Mouse (Mus musculus): Measurements from ENCODE around the gene Vmn1r114. TPM values are rescaled to one million over a fixed set of nuclear protein-coding genes. Genes with fewer than 3 reads are reported as not detected.
"Not testable (repeated sequence)": the region's sequence is repeated elsewhere in the genome, so short reads cannot be mapped to it uniquely, and the experiment has no call there.

Gene Vmn1r114
- total RNA-seq (2014; rRNA removed) = not detected in 2 replicates
- not detected in 2 replicates for polyA plus RNA-seq (2012; rRNA removed)

DNA sequence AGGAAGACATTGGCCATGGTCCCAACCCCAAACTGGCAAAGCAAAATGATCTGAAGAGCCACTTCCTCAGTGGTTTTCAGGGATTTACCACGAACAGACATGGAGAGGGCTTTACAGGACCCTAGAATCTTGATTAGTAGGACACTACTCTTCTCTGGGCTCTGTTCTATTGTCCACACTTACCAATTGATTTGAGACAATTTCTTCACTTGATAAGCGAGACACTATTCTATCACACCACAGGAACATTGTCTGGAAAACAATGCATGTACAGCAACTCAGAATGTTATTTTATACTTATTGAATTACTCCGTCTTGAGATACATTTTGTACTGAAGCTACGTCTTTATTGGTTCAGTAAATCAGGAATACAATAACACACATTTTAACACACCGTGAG, at the start of gene Vmn1r114:
TSS of gene Vmn1r114 (minus strand) at position 101 of the 400 bp plus-strand sequence.
- H3K9ac ChIP-seq (ENCODE audit: low read depth, low read length); H3K27ac ChIP-seq (replicated peaks; ENCODE audit: insufficient read depth, low read depth, low read length); H3K79me2 ChIP-seq (ENCODE audit: control insufficient read depth, insufficient read depth, low read length); H3K36me3 ChIP-seq (ENCODE audit: control insufficient read depth, insufficient read depth, low read length); DNase-seq (ENCODE audit: extremely low read depth, low read depth, low spot score); H3K4me1 ChIP-seq (ENCODE audit: control insufficient read depth, insufficient read depth, low read length); H3K27me3 ChIP-seq (ENCODE audit: control insufficient read depth, insufficient read depth, low read length); H3K4me3 ChIP-seq (ENCODE audit: insufficient read depth, low read depth, low read length): not testable (repeated sequence)
- WGBS = no CpG with 5 or more reads among the region's 5 CpGs

DNA sequence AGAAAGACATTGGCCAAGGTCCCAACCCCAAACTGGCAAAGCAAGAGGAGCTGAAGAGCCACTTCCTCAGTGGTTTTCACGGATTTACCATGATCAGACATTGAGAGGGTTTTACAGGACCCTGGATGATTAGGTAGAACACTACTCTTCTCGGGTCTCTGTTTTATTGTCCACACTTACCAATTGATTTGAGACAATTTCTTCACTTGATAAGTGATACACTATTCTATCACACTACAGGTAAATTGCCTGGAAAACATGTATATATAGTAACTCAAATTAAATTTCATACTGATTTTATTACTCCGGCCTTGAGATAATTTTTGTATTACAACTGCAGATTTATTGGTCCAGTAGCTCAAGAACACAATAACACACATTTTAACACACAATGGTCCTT, 32.9 kb upstream of the Vmn1r114 start, which contains the start of gene Vmn1r115:
TSS of gene Vmn1r115 (minus strand) at position 101 of the 400 bp plus-strand sequence.
- H3K79me2 ChIP-seq (ENCODE audit: control insufficient read depth, insufficient read depth, low read length); DNase-seq (ENCODE audit: extremely low read depth, low read depth, low spot score); H3K27me3 ChIP-seq (ENCODE audit: control insufficient read depth, insufficient read depth, low read length); H3K9ac ChIP-seq (ENCODE audit: low read depth, low read length); H3K27ac ChIP-seq (replicated peaks; ENCODE audit: insufficient read depth, low read depth, low read length); H3K4me1 ChIP-seq (ENCODE audit: control insufficient read depth, insufficient read depth, low read length); H3K36me3 ChIP-seq (ENCODE audit: control insufficient read depth, insufficient read depth, low read length); H3K4me3 ChIP-seq (ENCODE audit: insufficient read depth, low read depth, low read length): not testable (repeated sequence)
- 86% methylated on average over 1 of the region's 3 CpGs for WGBS

DNA sequence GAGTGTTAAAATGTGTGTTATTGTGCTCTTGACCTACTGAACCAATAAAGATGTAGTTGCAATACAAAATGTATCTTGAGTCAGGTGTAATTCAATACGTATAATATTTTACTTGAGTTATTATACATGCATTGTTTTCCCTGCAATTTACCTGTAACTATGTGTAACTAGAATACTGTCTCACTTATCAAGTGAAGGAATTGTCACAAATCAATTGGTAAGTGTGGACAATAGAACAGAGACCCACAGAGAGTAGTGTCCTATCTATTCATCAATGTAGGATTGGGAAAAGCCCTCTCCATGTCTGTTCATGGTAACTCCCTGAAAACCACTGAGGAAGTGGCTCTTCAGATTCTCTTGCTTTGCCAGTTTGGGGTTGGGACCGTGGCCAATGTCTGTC, 25.0 kb downstream of the Vmn1r114 start, which contains the start of gene Vmn1r113:
TSS of gene Vmn1r113 (plus strand) at position 301 of the 400 bp plus-strand sequence.
- H3K27ac ChIP-seq (replicated peaks; ENCODE audit: insufficient read depth, low read depth, low read length); H3K4me3 ChIP-seq (ENCODE audit: insufficient read depth, low read depth, low read length); H3K79me2 ChIP-seq (ENCODE audit: control insufficient read depth, insufficient read depth, low read length); H3K9ac ChIP-seq (ENCODE audit: low read depth, low read length); DNase-seq (ENCODE audit: extremely low read depth, low read depth, low spot score); H3K27me3 ChIP-seq (ENCODE audit: control insufficient read depth, insufficient read depth, low read length); H3K4me1 ChIP-seq (ENCODE audit: control insufficient read depth, insufficient read depth, low read length); H3K36me3 ChIP-seq (ENCODE audit: control insufficient read depth, insufficient read depth, low read length): not testable (repeated sequence)
- WGBS = 56% methylated on average over 2 of the region's 2 CpGs

DNA sequence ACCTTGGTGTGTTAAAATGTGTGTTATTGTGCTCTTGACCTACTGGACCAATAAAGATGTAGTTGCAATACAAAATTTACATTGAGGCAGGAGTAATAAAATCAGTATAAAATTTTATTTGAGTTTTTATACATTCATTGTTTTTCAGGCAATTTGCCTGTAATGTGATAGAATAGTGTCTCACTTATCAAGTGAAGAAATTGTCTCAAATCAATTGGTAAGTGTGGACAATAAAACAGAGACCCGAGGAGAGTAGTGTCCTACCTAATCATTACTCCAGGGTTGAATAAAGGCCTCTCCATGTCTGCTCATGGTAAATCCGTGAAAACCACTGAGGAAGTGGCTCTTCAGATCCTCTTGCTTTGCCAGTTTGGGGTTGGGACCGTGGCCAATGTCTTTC, 41.1 kb downstream of the Vmn1r114 start, which contains the start of gene Vmn1r112:
TSS of gene Vmn1r112 (plus strand) at position 301 of the 400 bp plus-strand sequence.
- not testable (repeated sequence) for H3K4me1 ChIP-seq (ENCODE audit: control insufficient read depth, insufficient read depth, low read length); H3K36me3 ChIP-seq (ENCODE audit: control insufficient read depth, insufficient read depth, low read length); H3K27ac ChIP-seq (replicated peaks; ENCODE audit: insufficient read depth, low read depth, low read length); H3K9ac ChIP-seq (ENCODE audit: low read depth, low read length); H3K27me3 ChIP-seq (ENCODE audit: control insufficient read depth, insufficient read depth, low read length); DNase-seq (ENCODE audit: extremely low read depth, low read depth, low spot score); H3K79me2 ChIP-seq (ENCODE audit: control insufficient read depth, insufficient read depth, low read length); H3K4me3 ChIP-seq (ENCODE audit: insufficient read depth, low read depth, low read length)
- WGBS = no CpG with 5 or more reads among the region's 3 CpGs

Other genes with a start within 250 kb of the Vmn1r114 start
- not detected in 2 replicates for gene Gm4141, start 235.9 kb downstream of the Vmn1r114 start, total RNA-seq (2014; rRNA removed)
- gene Gm4141, start 235.9 kb downstream of the Vmn1r114 start, polyA plus RNA-seq (2012; rRNA removed) = not detected in 2 replicates
- gene Gm4513, start 213.2 kb downstream of the Vmn1r114 start, total RNA-seq (2014; rRNA removed) = not detected in 2 replicates
- not detected in 2 replicates for gene Gm4513, start 213.2 kb downstream of the Vmn1r114 start, polyA plus RNA-seq (2012; rRNA removed)
- not detected in 2 replicates for gene Vmn1r107, start 143.3 kb downstream of the Vmn1r114 start, total RNA-seq (2014; rRNA removed)
- gene Vmn1r107, start 143.3 kb downstream of the Vmn1r114 start, polyA plus RNA-seq (2012; rRNA removed) = not detected in 2 replicates
- not detected in 2 replicates for gene Vmn1r111, start 109.0 kb downstream of the Vmn1r114 start, total RNA-seq (2014; rRNA removed)
- gene Vmn1r111, start 109.0 kb downstream of the Vmn1r114 start, polyA plus RNA-seq (2012; rRNA removed) = not detected in 2 replicates
- gene Gm10668, start 81.6 kb downstream of the Vmn1r114 start, total RNA-seq (2014; rRNA removed) = not detected in 2 replicates
- not detected in 2 replicates for gene Gm10668, start 81.6 kb downstream of the Vmn1r114 start, polyA plus RNA-seq (2012; rRNA removed)
- not detected in 2 replicates for gene Vmn1r112, start 41.0 kb downstream of the Vmn1r114 start, total RNA-seq (2014; rRNA removed)
- gene Vmn1r112, start 41.0 kb downstream of the Vmn1r114 start, polyA plus RNA-seq (2012; rRNA removed) = not detected in 2 replicates
- not detected in 2 replicates for gene Vmn1r113, start 24.9 kb downstream of the Vmn1r114 start, total RNA-seq (2014; rRNA removed)
- gene Vmn1r113, start 24.9 kb downstream of the Vmn1r114 start, polyA plus RNA-seq (2012; rRNA removed) = not detected in 2 replicates
- gene Vmn1r115, start 32.8 kb upstream of the Vmn1r114 start, total RNA-seq (2014; rRNA removed) = not detected in 2 replicates
- gene Vmn1r115, start 32.8 kb upstream of the Vmn1r114 start, polyA plus RNA-seq (2012; rRNA removed) = not detected in 2 replicates
- gene Vmn1r116, start 60.1 kb upstream of the Vmn1r114 start, total RNA-seq (2014; rRNA removed) = not detected in 2 replicates
- not detected in 2 replicates for gene Vmn1r116, start 60.1 kb upstream of the Vmn1r114 start, polyA plus RNA-seq (2012; rRNA removed)
- gene Vmn1r117, start 71.9 kb upstream of the Vmn1r114 start, total RNA-seq (2014; rRNA removed) = not detected in 2 replicates
- not detected in 2 replicates for gene Vmn1r117, start 71.9 kb upstream of the Vmn1r114 start, polyA plus RNA-seq (2012; rRNA removed)
- not detected in 2 replicates for gene Vmn1r118, start 100.2 kb upstream of the Vmn1r114 start, total RNA-seq (2014; rRNA removed)
- gene Vmn1r118, start 100.2 kb upstream of the Vmn1r114 start, polyA plus RNA-seq (2012; rRNA removed) = not detected in 2 replicates
- not detected in 2 replicates for gene Vmn1r119, start 200.3 kb upstream of the Vmn1r114 start, total RNA-seq (2014; rRNA removed)
- gene Vmn1r119, start 200.3 kb upstream of the Vmn1r114 start, polyA plus RNA-seq (2012; rRNA removed) = not detected in 2 replicates
- gene Vmn1r120, start 241.6 kb upstream of the Vmn1r114 start, total RNA-seq (2014; rRNA removed) = not detected in 2 replicates
- not detected in 2 replicates for gene Vmn1r120, start 241.6 kb upstream of the Vmn1r114 start, polyA plus RNA-seq (2012; rRNA removed)